Mouse (Mus musculus): Measurements from ENCODE around the gene Limch1. TPM values are rescaled to one million over a fixed set of nuclear protein-coding genes. Genes with fewer than 3 reads are reported as not detected.

The Limch1 gene
- polyA plus RNA-seq, 1 experiment from 2014 or later: 16.1 TPM

GRCm38 (mm10) chr5:67011043-67011870, 265.6 kb downstream of the Limch1 start:
- H3K27me3 ChIP-seq (replicated peaks; ENCODE audit: control insufficient read depth, insufficient read depth, low read length): no peaks in the 10 kb centered on the region
- no peak overlapping the region for H3K9ac ChIP-seq (ENCODE audit: low read length)
- H3K4me2 ChIP-seq (ENCODE audit: low read length): no peak overlapping the region
- no peak overlapping the region for H3K4me3 ChIP-seq (ENCODE audit: low read depth, low read length)
- no peaks in the 10 kb centered on the region for H3K4me1 ChIP-seq (replicated peaks; ENCODE audit: control insufficient read depth, insufficient read depth, low read length)
- no peak for DNase-seq (ENCODE audit: low spot score)
- no peak for ATAC-seq (replicated peaks; ENCODE audit: low FRiP score, low TSS enrichment, low read depth)
- H3K27ac ChIP-seq (ENCODE audit: low read depth): no peak overlapping the region
- H3K36me3 ChIP-seq (ENCODE audit: control insufficient read depth, insufficient read depth, low read length): no peaks in the 10 kb centered on the region
- 88% methylated on average over 16 of the region's 16 CpGs for WGBS
- no peaks in the 10 kb centered on the region for H3K9me3 ChIP-seq (ENCODE audit: control insufficient read depth, low read length)

DNA sequence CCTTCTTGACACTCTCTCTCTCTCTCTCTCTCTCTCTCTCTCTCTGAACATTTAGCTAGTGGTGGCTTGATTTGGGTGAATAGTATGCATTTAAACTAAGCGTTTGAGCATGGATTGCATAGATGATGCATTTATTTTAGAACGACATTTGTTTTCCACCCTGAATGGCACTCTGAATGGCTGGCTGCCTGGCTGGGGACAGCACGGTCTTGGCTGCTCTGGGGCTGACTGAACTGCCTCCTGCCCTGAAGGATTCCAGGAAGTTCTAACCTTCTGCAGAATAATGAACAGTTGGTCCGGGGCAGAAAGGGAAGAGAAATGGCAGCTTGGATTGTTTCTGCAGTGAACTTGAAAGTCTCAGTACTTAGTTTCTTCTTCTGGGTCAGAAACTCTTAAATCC, 266.4 kb downstream of the Limch1 start:
- H3K4me3 ChIP-seq (ENCODE audit: low read depth, low read length): no peak overlapping the region
- ATAC-seq (replicated peaks; ENCODE audit: low FRiP score, low TSS enrichment, low read depth): no peak
- no peaks in the 10 kb centered on the region for H3K4me1 ChIP-seq (replicated peaks; ENCODE audit: control insufficient read depth, insufficient read depth, low read length)
- no peaks in the 10 kb centered on the region for H3K9me3 ChIP-seq (ENCODE audit: control insufficient read depth, low read length)
- H3K36me3 ChIP-seq (ENCODE audit: control insufficient read depth, insufficient read depth, low read length): no peaks in the 10 kb centered on the region
- DNase-seq (ENCODE audit: low spot score): no peak
- no peaks in the 10 kb centered on the region for H3K27me3 ChIP-seq (replicated peaks; ENCODE audit: control insufficient read depth, insufficient read depth, low read length)
- no peak overlapping the region for H3K9ac ChIP-seq (ENCODE audit: low read length)
- 71% methylated on average over 4 of the region's 4 CpGs for WGBS
- no peak overlapping the region for H3K27ac ChIP-seq (ENCODE audit: low read depth)
- no peak overlapping the region for H3K4me2 ChIP-seq (ENCODE audit: low read length)

GRCm38 (mm10) chr5:67013926-67014325, 268.3 kb downstream of the Limch1 start:
- H3K4me2 ChIP-seq (ENCODE audit: low read length): no peak overlapping the region
- no peaks in the 10 kb centered on the region for H3K27me3 ChIP-seq (replicated peaks; ENCODE audit: control insufficient read depth, insufficient read depth, low read length)
- DNase-seq (ENCODE audit: low spot score) (no peak), ATAC-seq (replicated peaks; ENCODE audit: low FRiP score, low TSS enrichment, low read depth) (no peak)
- no peaks in the 10 kb centered on the region for H3K9me3 ChIP-seq (ENCODE audit: control insufficient read depth, low read length)
- no peak overlapping the region for H3K4me3 ChIP-seq (ENCODE audit: low read depth, low read length)
- no peaks in the 10 kb centered on the region for H3K36me3 ChIP-seq (ENCODE audit: control insufficient read depth, insufficient read depth, low read length)
- H3K4me1 ChIP-seq (replicated peaks; ENCODE audit: control insufficient read depth, insufficient read depth, low read length): no peaks in the 10 kb centered on the region
- no peak overlapping the region for H3K9ac ChIP-seq (ENCODE audit: low read length)
- WGBS: 81% methylated on average over 3 of the region's 3 CpGs
- no peak overlapping the region for H3K27ac ChIP-seq (ENCODE audit: low read depth)

GRCm38 (mm10) chr5:67016450-67016849, 270.8 kb downstream of the Limch1 start:
- H3K4me2 ChIP-seq (ENCODE audit: low read length): no peak overlapping the region
- no peaks in the 10 kb centered on the region for H3K4me1 ChIP-seq (replicated peaks; ENCODE audit: control insufficient read depth, insufficient read depth, low read length)
- no peak overlapping the region for H3K4me3 ChIP-seq (ENCODE audit: low read depth, low read length)
- no peaks in the 10 kb centered on the region for H3K27me3 ChIP-seq (replicated peaks; ENCODE audit: control insufficient read depth, insufficient read depth, low read length)
- ATAC-seq (replicated peaks; ENCODE audit: low FRiP score, low TSS enrichment, low read depth): no peak
- DNase-seq (ENCODE audit: low spot score): peak; percentile 89
- H3K36me3 ChIP-seq (ENCODE audit: control insufficient read depth, insufficient read depth, low read length): no peaks in the 10 kb centered on the region
- H3K9me3 ChIP-seq (ENCODE audit: control insufficient read depth, low read length): no peaks in the 10 kb centered on the region
- no peak overlapping the region for H3K27ac ChIP-seq (ENCODE audit: low read depth)
- 11% methylated on average over 7 of the region's 7 CpGs for WGBS
- no peak overlapping the region for H3K9ac ChIP-seq (ENCODE audit: low read length)

- no peak overlapping the region for H3K9ac ChIP-seq (ENCODE audit: low read length)
- H3K9me3 ChIP-seq (ENCODE audit: control insufficient read depth, low read length): no peaks in the 10 kb centered on the region
- no peaks in the 10 kb centered on the region for H3K27me3 ChIP-seq (replicated peaks; ENCODE audit: control insufficient read depth, insufficient read depth, low read length)
- H3K27ac ChIP-seq (ENCODE audit: low read depth): no peak overlapping the region
- no peak for DNase-seq (ENCODE audit: low spot score)
- H3K4me2 ChIP-seq (ENCODE audit: low read length): no peak overlapping the region
- ATAC-seq (replicated peaks; ENCODE audit: low FRiP score, low TSS enrichment, low read depth): no peak
- H3K4me1 ChIP-seq (replicated peaks; ENCODE audit: control insufficient read depth, insufficient read depth, low read length): no peaks in the 10 kb centered on the region
- no peak overlapping the region for H3K4me3 ChIP-seq (ENCODE audit: low read depth, low read length)
- no peaks in the 10 kb centered on the region for H3K36me3 ChIP-seq (ENCODE audit: control insufficient read depth, insufficient read depth, low read length)
- 69% methylated on average over 10 of the region's 10 CpGs for WGBS
Observed at GRCm38 (mm10) chr5:67024459-67025050, 278.9 kb downstream of the Limch1 start.

GRCm38 (mm10) chr5:67025095-67025494, 279.5 kb downstream of the Limch1 start:
- Histone ChIP-seq H3K9ac (ENCODE audit: low read length) (no peak overlapping the region), H3K9me3 (ENCODE audit: control insufficient read depth, low read length) (no peaks in the 10 kb centered on the region), H3K36me3 (ENCODE audit: control insufficient read depth, insufficient read depth, low read length) (no peaks in the 10 kb centered on the region), H3K4me1 (replicated peaks; ENCODE audit: control insufficient read depth, insufficient read depth, low read length) (no peaks in the 10 kb centered on the region), H3K4me3 (ENCODE audit: low read depth, low read length) (no peak overlapping the region), H3K27me3 (replicated peaks; ENCODE audit: control insufficient read depth, insufficient read depth, low read length) (no peaks in the 10 kb centered on the region), H3K27ac (ENCODE audit: low read depth) (no peak overlapping the region), H3K4me2 (ENCODE audit: low read length) (no peak overlapping the region)
- 76% methylated on average over 8 of the region's 8 CpGs for WGBS
- no peak for DNase-seq (ENCODE audit: low spot score)
- ATAC-seq (replicated peaks; ENCODE audit: low FRiP score, low TSS enrichment, low read depth): no peak

DNA sequence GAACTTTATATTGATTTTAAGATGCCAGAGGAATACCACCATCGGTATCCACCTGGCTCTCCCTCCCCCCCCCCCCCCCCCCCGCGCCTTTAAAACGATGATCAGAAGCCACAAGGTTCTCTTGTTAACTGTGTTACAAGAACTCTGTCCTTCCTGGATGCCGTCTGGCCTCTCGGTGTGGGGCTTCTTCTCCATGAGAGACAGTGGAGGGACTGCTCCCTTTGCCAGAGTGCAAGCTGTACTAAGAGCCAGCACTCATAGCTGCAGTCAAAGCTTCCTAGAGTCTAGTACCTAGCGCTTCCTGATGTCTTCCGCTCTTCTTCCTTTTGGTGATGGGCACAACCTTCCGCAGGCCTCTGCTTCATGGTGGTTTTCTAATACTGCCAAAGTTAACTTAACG, 280.0 kb downstream of the Limch1 start:
- no peaks in the 10 kb centered on the region for H3K4me1 ChIP-seq (replicated peaks; ENCODE audit: control insufficient read depth, insufficient read depth, low read length)
- 89% methylated on average over 8 of the region's 10 CpGs for WGBS
- ATAC-seq (replicated peaks; ENCODE audit: low FRiP score, low TSS enrichment, low read depth): no peak

DNA sequence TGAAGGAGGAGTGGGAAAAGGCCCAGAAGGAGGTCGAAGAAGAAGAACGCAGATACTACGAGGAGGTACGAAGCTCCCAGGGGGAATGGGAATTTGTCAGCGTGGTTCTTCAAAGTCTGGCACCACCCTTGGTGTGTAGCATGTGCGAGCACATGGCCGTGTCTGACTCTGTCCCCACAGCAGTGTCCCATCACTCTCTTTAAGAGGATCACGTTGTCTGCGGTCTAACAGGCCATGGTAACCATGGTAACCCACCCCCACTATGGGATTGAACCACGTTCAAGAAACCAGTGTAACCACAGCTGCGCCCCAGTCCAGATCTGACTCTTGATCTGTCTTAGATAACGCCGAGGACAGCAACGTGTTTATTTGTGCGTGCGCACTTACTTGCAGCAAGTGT, 283.2 kb downstream of the Limch1 start:
- H3K4me2 ChIP-seq (ENCODE audit: low read length): no peak overlapping the region
- no peak overlapping the region for H3K27ac ChIP-seq (ENCODE audit: low read depth)
- no peak overlapping the region for H3K4me3 ChIP-seq (ENCODE audit: low read depth, low read length)
- H3K27me3 ChIP-seq (replicated peaks; ENCODE audit: control insufficient read depth, insufficient read depth, low read length): no peaks in the 10 kb centered on the region
- no peaks in the 10 kb centered on the region for H3K36me3 ChIP-seq (ENCODE audit: control insufficient read depth, insufficient read depth, low read length)
- H3K4me1 ChIP-seq (replicated peaks; ENCODE audit: control insufficient read depth, insufficient read depth, low read length): no peaks in the 10 kb centered on the region
- WGBS: 78% methylated on average over 16 of the region's 16 CpGs
- DNase-seq (ENCODE audit: low spot score): no peak
- H3K9ac ChIP-seq (ENCODE audit: low read length): no peak overlapping the region
- no peak for ATAC-seq (replicated peaks; ENCODE audit: low FRiP score, low TSS enrichment, low read depth)
- H3K9me3 ChIP-seq (ENCODE audit: control insufficient read depth, low read length): no peaks in the 10 kb centered on the region

More for the DNA sequence above, 280.0 kb downstream of the Limch1 start:
- no peak overlapping the region for H3K9ac ChIP-seq (ENCODE audit: low read length)
- no peak overlapping the region for H3K4me2 ChIP-seq (ENCODE audit: low read length)
- H3K4me3 ChIP-seq (ENCODE audit: low read depth, low read length): no peak overlapping the region
- no peak for DNase-seq (ENCODE audit: low spot score)
- no peaks in the 10 kb centered on the region for H3K36me3 ChIP-seq (ENCODE audit: control insufficient read depth, insufficient read depth, low read length)
- H3K9me3 ChIP-seq (ENCODE audit: control insufficient read depth, low read length): no peaks in the 10 kb centered on the region
- no peak overlapping the region for H3K27ac ChIP-seq (ENCODE audit: low read depth)
- H3K27me3 ChIP-seq (replicated peaks; ENCODE audit: control insufficient read depth, insufficient read depth, low read length): no peaks in the 10 kb centered on the region

DNA sequence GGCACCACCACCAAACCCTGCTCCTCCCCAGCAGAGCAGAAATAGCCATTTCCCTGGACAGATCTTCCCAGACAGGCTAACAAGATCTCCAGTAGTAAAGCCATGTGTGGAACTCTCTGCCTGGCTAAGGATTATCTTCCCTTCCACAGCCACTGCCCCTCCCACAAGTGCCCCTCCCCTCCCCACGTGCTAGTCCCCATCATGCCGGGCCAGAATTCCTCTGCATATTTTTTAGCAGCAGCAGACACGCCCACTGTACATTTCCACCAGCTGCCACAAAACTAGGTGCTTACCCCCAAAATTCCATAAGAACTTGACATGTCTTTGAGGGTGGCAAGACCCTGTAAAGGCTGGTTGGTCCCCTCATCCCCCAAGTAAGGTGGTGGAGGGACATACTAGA, 284.3 kb downstream of the Limch1 start:
- Histone ChIP-seq H3K9ac (ENCODE audit: low read length) (no peak overlapping the region), H3K9me3 (ENCODE audit: control insufficient read depth, low read length) (no peaks in the 10 kb centered on the region), H3K27ac (ENCODE audit: low read depth) (no peak overlapping the region), H3K36me3 (ENCODE audit: control insufficient read depth, insufficient read depth, low read length) (no peaks in the 10 kb centered on the region), H3K27me3 (replicated peaks; ENCODE audit: control insufficient read depth, insufficient read depth, low read length) (no peaks in the 10 kb centered on the region), H3K4me2 (ENCODE audit: low read length) (no peak overlapping the region), H3K4me1 (replicated peaks; ENCODE audit: control insufficient read depth, insufficient read depth, low read length) (no peaks in the 10 kb centered on the region), H3K4me3 (ENCODE audit: low read depth, low read length) (no peak overlapping the region)
- no peak for DNase-seq (ENCODE audit: low spot score)
- no peak for ATAC-seq (replicated peaks; ENCODE audit: low FRiP score, low TSS enrichment, low read depth)
- 52% methylated on average over 3 of the region's 3 CpGs for WGBS
